9 mouse cellular contexts compared by ENCODE assay signal in the genomic region with DNA sequence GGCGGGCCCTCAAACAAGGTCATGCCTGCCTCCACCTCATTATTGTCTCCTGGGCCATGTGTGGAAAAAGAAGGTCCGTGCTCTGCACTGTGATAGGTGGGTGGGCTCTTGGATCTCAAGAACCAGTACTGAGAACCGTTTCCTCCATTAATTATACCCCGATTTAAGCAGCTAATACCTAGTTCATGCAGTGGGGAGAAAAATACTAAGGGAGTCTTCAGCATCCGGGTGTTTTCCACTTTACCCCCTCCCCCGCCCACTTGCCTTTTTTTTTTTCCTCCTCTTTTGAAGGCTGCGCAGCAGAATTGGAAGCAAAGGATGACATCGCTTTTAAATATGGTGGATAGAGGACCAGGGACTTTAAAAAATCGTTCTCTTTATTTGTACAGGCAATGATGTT. TPM values are rescaled to one million over a fixed set of nuclear protein-coding genes. Genes with fewer than 3 reads are reported as not detected.
DNase-seq lines count a peak whose midpoint lies in the region; ATAC-seq and TF ChIP-seq lines count a peak whose summit lies in the region.
"Had no signal": no experiment of that assay in that cellular context is flagged by ENCODE, and none has a peak within 500 bp of the region (broad histone marks: within the 10 kb centered on the region; RNA-seq: fewer than 3 reads in every experiment).

No protein-coding gene starts in this region.

- H3K27ac ChIP-seq in lung, postnatal 0 days (ENCODE audit: low read length), result no peak overlapping the region
- H3K27ac ChIP-seq in embryonic facial prominence, embryonic 13.5 days, result no peak overlapping the region
- H3K27ac ChIP-seq in intestine, embryonic 16.5 days (ENCODE audit: low read length), result no peak overlapping the region
- H3K27ac ChIP-seq in neural tube, embryonic 13.5 days (replicated peaks), result peak overlapping the region; percentile 89

- TF ChIP-seq EP300 in lung, postnatal 0 days (IDR thresholded peaks at IDR 0.05), result no peak

- 7% methylated on average over 9 of the region's 9 CpGs for WGBS in lung, postnatal 0 days
- WGBS in embryonic facial prominence, embryonic 13.5 days, result 15% methylated on average over 9 of the region's 9 CpGs
- WGBS in intestine, embryonic 16.5 days, result 10% methylated on average over 9 of the region's 9 CpGs
- WGBS in neural tube, embryonic 13.5 days, result 13% methylated on average over 9 of the region's 9 CpGs

- peaks cover 14% of the 10 kb centered on the region; the same call in 1 of the 2 replicates for H3K4me1 ChIP-seq in lung, postnatal 0 days (ENCODE audit: insufficient read depth, low read depth, low read length)
- H3K4me1 ChIP-seq in embryonic facial prominence, embryonic 13.5 days, result peaks cover 19% of the 10 kb centered on the region
- peaks cover 10% of the 10 kb centered on the region for H3K4me1 ChIP-seq in intestine, embryonic 16.5 days (ENCODE audit: control insufficient read depth, insufficient read depth, low read length)
- peaks cover 36% of the 10 kb centered on the region for H3K4me1 ChIP-seq in neural tube, embryonic 13.5 days (replicated peaks)

- no peaks in the 10 kb centered on the region for H3K27me3 ChIP-seq in lung, postnatal 0 days (replicated peaks; ENCODE audit: insufficient read depth, low read length)
- no peaks in the 10 kb centered on the region; the same call in 1 of the 2 replicates for H3K27me3 ChIP-seq in embryonic facial prominence, embryonic 13.5 days
- H3K27me3 ChIP-seq in intestine, embryonic 16.5 days (replicated peaks; ENCODE audit: control insufficient read depth, insufficient read depth, low read length), result no peaks in the 10 kb centered on the region
- no peaks in the 10 kb centered on the region for H3K27me3 ChIP-seq in neural tube, embryonic 13.5 days

- no peak for TF ChIP-seq CTCF in lung, postnatal 0 days (IDR thresholded peaks at IDR 0.05)

- no peaks in the 10 kb centered on the region for H3K9me3 ChIP-seq in lung, postnatal 0 days (ENCODE audit: low read length)
- H3K9me3 ChIP-seq in embryonic facial prominence, embryonic 13.5 days, result no peaks in the 10 kb centered on the region
- H3K9me3 ChIP-seq in intestine, embryonic 16.5 days (ENCODE audit: control insufficient read depth, low read length), result no peaks in the 10 kb centered on the region
- no peaks in the 10 kb centered on the region for H3K9me3 ChIP-seq in neural tube, embryonic 13.5 days

- H3K4me2 ChIP-seq in lung, postnatal 0 days (replicated peaks; ENCODE audit: low read depth, low read length), result peak overlapping the region; percentile 79
- H3K4me2 ChIP-seq in embryonic facial prominence, embryonic 13.5 days, result peak overlapping the region; percentile 78
- H3K4me2 ChIP-seq in intestine, embryonic 16.5 days (ENCODE audit: low read depth, low read length), result peak overlapping the region; percentile 86
- H3K4me2 ChIP-seq in neural tube, embryonic 13.5 days, result peak overlapping the region; percentile 63

- H3K4me3 ChIP-seq in lung, postnatal 0 days (ENCODE audit: low read depth, low read length), result peak overlapping the region; percentile 86
- H3K4me3 ChIP-seq in embryonic facial prominence, embryonic 13.5 days, result peak overlapping the region; percentile 84
- peak overlapping the region; percentile 72 for H3K4me3 ChIP-seq in intestine, embryonic 16.5 days (ENCODE audit: low read length)
- H3K4me3 ChIP-seq in neural tube, embryonic 13.5 days, result peak overlapping the region; percentile 76

- peak overlapping the region; percentile 77; the same call in 1 of the 2 replicates for H3K9ac ChIP-seq in lung, postnatal 0 days (replicated peaks; ENCODE audit: low read depth)
- peak overlapping the region; percentile 80 for H3K9ac ChIP-seq in embryonic facial prominence, embryonic 13.5 days
- H3K9ac ChIP-seq in intestine, embryonic 16.5 days (ENCODE audit: low read depth, low read length), result peak overlapping the region; percentile 77
- H3K9ac ChIP-seq in neural tube, embryonic 13.5 days, result peak overlapping the region; percentile 91

- peaks cover 9% of the 10 kb centered on the region; the same call in 1 of the 2 replicates for H3K36me3 ChIP-seq in lung, postnatal 0 days (ENCODE audit: insufficient read depth, low read length)
- peaks cover 14% of the 10 kb centered on the region for H3K36me3 ChIP-seq in embryonic facial prominence, embryonic 13.5 days
- peaks cover 6% of the 10 kb centered on the region; the same call in 1 of the 2 replicates for H3K36me3 ChIP-seq in intestine, embryonic 16.5 days (ENCODE audit: control insufficient read depth, insufficient read depth, low read length)
- peaks cover 19% of the 10 kb centered on the region for H3K36me3 ChIP-seq in neural tube, embryonic 13.5 days

- ATAC-seq in lung, postnatal 0 days, result no peak
- ATAC-seq in embryonic facial prominence, embryonic 13.5 days (ENCODE audit: insufficient number of reproducible peaks, insufficient read depth, low FRiP score, low TSS enrichment, low read depth), result no peak
- no peak for ATAC-seq in intestine, embryonic 16.5 days
- ATAC-seq in neural tube, embryonic 13.5 days (ENCODE audit: low read depth), result peak; percentile 59

- DNase-seq in adrenal gland, adult (ENCODE audit: inconsistent age in 2 of 2, low spot score in 1 of 2), result peak; percentile 21 to 81
- DNase-seq in adrenal gland, adult 18-20 months (ENCODE audit: low spot score in 2 of 2), result no peak
- peak; percentile 53 for DNase-seq in lung, postnatal 0 days (ENCODE audit: low spot score)
- no peak for DNase-seq in lung, postnatal 10 days
- no peak for DNase-seq in layer of hippocampus, adult 9-10 months (ENCODE audit: low spot score)

RNA-seq across cellular contexts. Expression of a gene that starts 1.1 kb away (rescaled TPM):
- 100 to 1,000 TPM; 283 to 313 TPM for total RNA-seq in adrenal gland, adult 18-20 months (2021)
- polyA plus RNA-seq in lung, postnatal 0 days (2015; fragmentation: Nextera tagmentation; extraction: Ambion mirVana), result 78.8 and 82.3 TPM in 2 replicates
- polyA plus RNA-seq in embryonic facial prominence, embryonic 13.5 days (2015; fragmentation: Nextera tagmentation; extraction: Ambion mirVana), result 50.5 and 55.2 TPM in 2 replicates
- polyA plus RNA-seq in intestine, embryonic 16.5 days (2015; fragmentation: Nextera tagmentation; extraction: Ambion mirVana), result 37.9 and 38.7 TPM in 2 replicates
- 173 and 185 TPM in 2 replicates for polyA plus RNA-seq in neural tube, embryonic 13.5 days (2015; fragmentation: Nextera tagmentation; extraction: Ambion mirVana)

RNA-seq across cellular contexts. Expression of a gene that starts 21.7 kb away (rescaled TPM):
- not detected for total RNA-seq in adrenal gland, adult 18-20 months (2021)
- not detected in 2 replicates for polyA plus RNA-seq in lung, postnatal 0 days (2015; fragmentation: Nextera tagmentation; extraction: Ambion mirVana)
- polyA plus RNA-seq in embryonic facial prominence, embryonic 13.5 days (2015; fragmentation: Nextera tagmentation; extraction: Ambion mirVana), result not detected in 2 replicates
- polyA plus RNA-seq in intestine, embryonic 16.5 days (2015; fragmentation: Nextera tagmentation; extraction: Ambion mirVana), result 0.11 TPM in 1 of 2 replicates, not detected in the other
- polyA plus RNA-seq in neural tube, embryonic 13.5 days (2015; fragmentation: Nextera tagmentation; extraction: Ambion mirVana), result 0.11 and 0.37 TPM in 2 replicates
- total RNA-seq: layer of hippocampus, adult 18-20 months had no signal

RNA-seq across cellular contexts. Expression of a gene that starts 27.1 kb away (rescaled TPM):
- under 1 TPM in 1 of 2 experiments, not detected in 1; 0.80 TPM for total RNA-seq in adrenal gland, adult 18-20 months (2021)
- polyA plus RNA-seq in lung, postnatal 0 days (2015; fragmentation: Nextera tagmentation; extraction: Ambion mirVana), result 2.7 and 4.3 TPM in 2 replicates
- polyA plus RNA-seq in embryonic facial prominence, embryonic 13.5 days (2015; fragmentation: Nextera tagmentation; extraction: Ambion mirVana), result not detected in 2 replicates
- polyA plus RNA-seq in intestine, embryonic 16.5 days (2015; fragmentation: Nextera tagmentation; extraction: Ambion mirVana), result 0.06 TPM in 1 of 2 replicates, not detected in the other
- 0.06 TPM in 1 of 2 replicates, not detected in the other for polyA plus RNA-seq in neural tube, embryonic 13.5 days (2015; fragmentation: Nextera tagmentation; extraction: Ambion mirVana)
- total RNA-seq: layer of hippocampus, adult 18-20 months had no signal

RNA-seq across cellular contexts. Expression of a gene that starts 43.6 kb away (rescaled TPM):
- total RNA-seq in adrenal gland, adult 18-20 months (2021), result under 1 TPM in 1 of 2 experiments, not detected in 1; 0.22 TPM
- polyA plus RNA-seq in lung, postnatal 0 days (2015; fragmentation: Nextera tagmentation; extraction: Ambion mirVana), result 0.08 and 0.29 TPM in 2 replicates
- polyA plus RNA-seq in embryonic facial prominence, embryonic 13.5 days (2015; fragmentation: Nextera tagmentation; extraction: Ambion mirVana), result not detected in 2 replicates
- not detected in 2 replicates for polyA plus RNA-seq in intestine, embryonic 16.5 days (2015; fragmentation: Nextera tagmentation; extraction: Ambion mirVana)
- not detected in 2 replicates for polyA plus RNA-seq in neural tube, embryonic 13.5 days (2015; fragmentation: Nextera tagmentation; extraction: Ambion mirVana)
- total RNA-seq: layer of hippocampus, adult 18-20 months had no signal

RNA-seq across cellular contexts. Expression of a gene that starts 57.5 kb away (rescaled TPM):
- total RNA-seq in adrenal gland, adult 18-20 months (2021), result under 1 TPM; 0.66 to 0.70 TPM
- polyA plus RNA-seq in lung, postnatal 0 days (2015; fragmentation: Nextera tagmentation; extraction: Ambion mirVana), result 0.93 and 1.4 TPM in 2 replicates
- polyA plus RNA-seq in embryonic facial prominence, embryonic 13.5 days (2015; fragmentation: Nextera tagmentation; extraction: Ambion mirVana), result 0.30 TPM in 1 of 2 replicates, not detected in the other
- 1.6 and 2.4 TPM in 2 replicates for polyA plus RNA-seq in intestine, embryonic 16.5 days (2015; fragmentation: Nextera tagmentation; extraction: Ambion mirVana)
- polyA plus RNA-seq in neural tube, embryonic 13.5 days (2015; fragmentation: Nextera tagmentation; extraction: Ambion mirVana), result not detected in 2 replicates
- total RNA-seq: layer of hippocampus, adult 18-20 months had no signal

Comparison
In these comparisons a context has a peak if more than half of its experiments do, and no peak if none do; other contexts are left out.
1. DNase-seq: peak in adrenal gland, adult (2 of 2) and lung, postnatal 0 days (single experiment); none in adrenal gland, adult 18-20 months (0 of 2), lung, postnatal 10 days (single experiment) and layer of hippocampus, adult 9-10 months (single experiment).
2. Peak in every context shown above with its lines, with median percentiles within 50 percentile points of each other: H3K4me2 ChIP-seq, H3K4me3 ChIP-seq and H3K9ac ChIP-seq.